Mouse (Mus musculus) myocyte (in vitro differentiated cells): ENCODE measurements around the gene Olfr281.

ENCODE experiments used
- MAX ChIP-seq: IDR thresholded peaks from one replicate; pipeline ENCODE4 v1.6.1; 2011; ENCODE audit warnings: low read depth, mild to moderate bottlenecking, control low read depth
- MYOD1 ChIP-seq, 3 experiments: IDR thresholded peaks; one replicate each; pipeline ENCODE4 v1.6.1; 2011; ENCODE audit warnings: control low read depth in 2 of 3, low read depth in 2 of 3, mild to moderate bottlenecking in 2 of 3, moderate library complexity in 1 of 3; ENCODE audit not compliant: insufficient read length in 2 of 3, control insufficient read depth in 1 of 3
- MYOG ChIP-seq, 3 experiments: IDR thresholded peaks; one replicate each; pipeline ENCODE4 v1.6.1; 2011; ENCODE audit warnings: control low read depth in 2 of 3, low read depth in 2 of 3, mild to moderate bottlenecking in 2 of 3; ENCODE audit not compliant: insufficient read length in 2 of 3, control insufficient read depth in 1 of 3, insufficient read depth in 1 of 3
- POLR2A ChIP-seq: IDR thresholded peaks from one replicate; pipeline ENCODE4 v1.6.1; 2011; ENCODE audit warnings: low read depth, mild to moderate bottlenecking, control low read depth, moderate library complexity; ENCODE audit not compliant: insufficient read length
- POLR2AphosphoS2 ChIP-seq: IDR thresholded peaks from one replicate; pipeline ENCODE4 v1.6.1; 2011; ENCODE audit warnings: low read depth, control low read depth; ENCODE audit not compliant: insufficient read length
- USF1 ChIP-seq: IDR thresholded peaks from one replicate; pipeline ENCODE4 v1.6.1; 2011; ENCODE audit warnings: low read depth, mild to moderate bottlenecking, control low read depth, moderate library complexity

- no peak for TF ChIP-seq POLR2A
- no peak for TF ChIP-seq MYOG (IDR thresholded peaks at IDR 0.05; ENCODE audit: control insufficient read depth in 1 of 3, insufficient read depth in 1 of 3, insufficient read length in 2 of 3, low read depth in 2 of 3)
- TF ChIP-seq MAX, result no peak
- TF ChIP-seq MYOD1 (IDR thresholded peaks at IDR 0.05; ENCODE audit: control insufficient read depth in 1 of 3, insufficient read length in 2 of 3, low read depth in 2 of 3), result no peak
- TF ChIP-seq POLR2AphosphoS2, result no peak
- TF ChIP-seq USF1, result no peak
Measured at GRCm38 (mm10) chr15:98507321-98507720, 54.9 kb downstream of the Olfr281 start.
